Mouse (Mus musculus) adrenal gland, postnatal 14 days (tissue): ENCODE measurements around the gene Ust. TPM values are rescaled to one million over a fixed set of nuclear protein-coding genes. Genes with fewer than 3 reads are reported as not detected.

Experiments
- DNase-seq: peaks from one replicate; pipeline ENCODE4 v3.0.0; 2021; ENCODE audit warnings: mixed read lengths
- total RNA-seq: library from RNA; stranded (reverse); gene quantifications from 2 replicates; pipeline ENCODE4 v1.2.3, GENCODE M21; 2021

Ust gene
- total RNA-seq, 1 experiment from 2014 or later, result 5.9 TPM

DNA sequence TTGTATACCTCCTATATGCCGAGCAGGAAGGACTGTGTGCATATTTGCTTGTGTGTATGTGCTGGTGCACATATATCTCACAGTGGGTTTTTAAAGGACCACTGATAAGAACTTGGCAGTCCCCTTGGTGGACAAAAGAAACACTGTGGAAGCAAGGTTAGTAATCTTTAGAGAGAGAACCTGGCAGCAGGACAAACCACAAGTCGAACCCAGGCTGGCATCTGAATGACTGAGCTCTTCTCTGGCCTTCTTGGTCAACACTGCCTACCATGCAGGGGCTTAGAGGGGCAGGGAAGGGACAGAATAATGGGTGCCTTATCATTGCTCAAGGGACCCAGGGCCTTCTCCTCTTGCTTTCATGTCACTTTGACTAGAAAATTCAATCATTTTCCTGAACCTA is 294.0 kb downstream of the Ust start:
- DNase-seq, result no peak

DNA sequence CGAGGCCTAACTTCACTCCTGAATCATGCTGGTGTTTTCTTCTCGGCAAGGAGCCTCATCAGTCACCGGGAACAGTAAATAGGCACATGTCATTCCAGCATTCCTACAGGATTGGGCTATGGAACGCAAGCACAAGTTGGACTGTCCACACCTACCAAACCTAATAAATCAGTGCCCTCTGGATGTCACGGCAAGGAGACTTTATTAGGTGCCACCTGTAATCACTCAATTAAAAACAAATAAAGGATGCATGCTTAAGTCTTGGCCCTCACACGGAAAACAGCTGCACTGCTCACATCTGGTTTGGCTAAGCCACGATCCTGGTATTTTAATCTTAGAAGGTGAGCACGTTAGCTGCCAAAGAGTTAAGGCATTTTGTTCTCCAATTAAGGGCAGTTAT is 294.6 kb downstream of the Ust start:
- no peak for DNase-seq

DNA sequence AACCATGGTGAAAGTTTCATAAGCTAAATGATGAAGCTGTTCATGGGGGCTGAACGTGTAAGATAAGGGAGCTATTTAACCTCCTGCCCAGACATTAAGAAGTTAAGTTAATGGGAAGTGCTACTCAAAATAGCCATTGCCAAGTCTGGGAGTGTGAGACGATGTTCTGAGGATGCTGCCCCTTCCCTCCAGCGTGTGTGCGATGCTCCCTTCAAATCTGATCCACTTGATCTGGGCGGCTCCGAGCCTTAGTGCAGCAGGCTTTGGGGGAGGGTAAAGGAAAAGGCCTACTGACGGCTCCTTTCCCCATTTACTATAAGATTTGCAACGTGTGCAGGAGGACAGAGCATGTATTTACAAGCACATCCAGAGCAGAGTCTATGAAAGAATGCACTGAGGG is 301.7 kb downstream of the Ust start:
- no peak for DNase-seq

DNA sequence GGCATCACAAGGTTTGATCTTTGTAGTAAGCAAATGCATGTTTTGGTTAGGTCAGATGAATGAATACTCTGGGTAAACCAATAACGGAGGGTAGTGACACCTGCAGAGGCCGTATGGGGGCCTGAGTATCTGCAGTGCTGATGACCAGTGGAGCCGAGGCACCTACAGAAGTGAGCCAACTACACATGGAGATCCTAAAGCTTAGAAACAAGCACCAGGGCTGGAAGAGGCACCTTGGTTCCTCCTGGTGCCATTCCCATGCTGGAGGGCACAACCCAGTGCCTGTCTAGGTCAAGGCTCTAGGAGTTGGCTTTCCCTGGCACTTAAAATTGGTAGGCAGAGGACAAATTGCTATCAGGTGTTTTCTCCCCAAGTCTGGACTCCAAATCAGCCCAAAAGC is 303.4 kb downstream of the Ust start:
- no peak for DNase-seq

DNA sequence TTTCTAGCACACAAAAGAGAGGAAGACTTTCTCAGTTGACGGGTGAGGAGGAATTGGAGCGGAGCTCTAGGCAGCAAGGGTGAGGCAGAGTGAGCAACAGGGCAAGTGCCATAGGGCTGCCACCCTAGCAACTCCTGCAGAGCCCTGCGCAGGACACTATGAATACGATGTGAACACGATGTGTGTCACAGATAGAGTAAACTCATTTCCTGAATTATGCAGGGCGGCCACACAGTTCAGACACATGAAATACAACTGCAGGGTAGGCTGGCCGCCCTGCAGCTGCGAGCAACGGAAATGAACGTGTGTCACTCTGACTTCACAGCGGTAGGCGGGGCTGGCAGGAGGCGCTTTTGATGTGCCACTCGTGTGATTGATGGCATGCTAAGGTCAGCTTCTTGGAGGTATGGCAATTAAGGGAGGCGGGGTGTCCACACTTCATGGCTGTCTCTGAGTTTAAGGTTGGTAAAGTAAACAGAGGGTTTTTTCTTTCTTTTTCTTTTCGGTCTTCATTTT is 304.7 kb downstream of the Ust start:
- peak; percentile 86 for DNase-seq

DNA sequence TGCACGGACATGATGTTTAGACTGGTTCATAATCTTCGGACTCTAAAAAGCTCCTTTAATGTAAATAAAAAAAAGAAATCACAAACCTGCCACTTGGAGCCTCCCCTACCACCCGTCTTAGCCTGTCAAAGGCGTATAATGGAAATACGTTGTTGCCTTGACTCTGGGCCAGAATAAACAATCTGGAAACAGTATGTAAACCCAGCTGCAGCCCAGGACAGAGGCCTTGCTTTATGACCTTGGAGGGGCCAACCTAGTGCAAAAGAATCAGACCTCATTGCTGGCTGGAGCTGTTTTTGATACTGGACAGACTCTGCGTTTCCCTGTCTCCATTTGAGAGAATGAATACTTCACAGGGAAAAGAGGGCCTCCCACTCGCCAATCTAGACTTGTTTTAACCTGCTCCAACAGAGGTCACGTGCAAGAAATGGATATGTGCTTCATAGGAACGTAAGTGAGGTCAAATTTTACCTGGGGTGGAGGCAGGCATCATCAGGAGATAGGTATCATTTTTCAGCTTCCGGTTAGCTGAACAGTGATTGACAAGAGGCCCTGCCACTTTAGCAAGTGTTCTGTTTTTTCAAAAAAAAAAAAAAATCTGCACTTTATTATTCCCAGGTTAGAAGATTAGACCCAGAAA is 305.2 kb downstream of the Ust start:
- DNase-seq, result no peak

DNA sequence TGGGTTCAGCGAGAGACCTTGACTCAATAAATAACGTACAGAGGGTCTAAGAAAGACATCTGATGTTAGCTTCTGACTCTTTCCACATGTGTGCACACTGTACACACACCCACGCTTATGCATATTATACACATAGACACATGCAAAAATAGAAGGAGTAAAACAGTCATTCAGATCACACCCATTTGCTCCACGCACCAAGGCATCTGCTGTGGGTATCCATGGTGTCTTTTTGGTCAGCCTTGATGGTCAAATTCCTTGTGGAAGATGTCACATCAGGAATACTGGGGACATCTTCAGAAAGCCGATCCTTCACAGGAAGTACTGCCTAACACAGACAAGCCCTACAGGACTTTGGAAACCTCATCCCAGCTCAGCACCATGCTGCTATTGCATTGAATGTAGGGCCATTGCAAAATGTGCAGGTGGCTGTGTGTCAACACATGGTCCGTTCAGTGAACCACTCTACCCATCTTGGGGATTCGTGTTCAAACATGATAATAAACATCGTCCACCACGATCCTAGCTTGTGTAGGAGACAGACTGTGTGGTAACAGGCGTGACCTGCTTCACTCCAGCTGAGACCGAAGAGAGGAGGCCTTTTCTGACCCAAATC is 305.9 kb downstream of the Ust start:
- DNase-seq, result no peak

DNA sequence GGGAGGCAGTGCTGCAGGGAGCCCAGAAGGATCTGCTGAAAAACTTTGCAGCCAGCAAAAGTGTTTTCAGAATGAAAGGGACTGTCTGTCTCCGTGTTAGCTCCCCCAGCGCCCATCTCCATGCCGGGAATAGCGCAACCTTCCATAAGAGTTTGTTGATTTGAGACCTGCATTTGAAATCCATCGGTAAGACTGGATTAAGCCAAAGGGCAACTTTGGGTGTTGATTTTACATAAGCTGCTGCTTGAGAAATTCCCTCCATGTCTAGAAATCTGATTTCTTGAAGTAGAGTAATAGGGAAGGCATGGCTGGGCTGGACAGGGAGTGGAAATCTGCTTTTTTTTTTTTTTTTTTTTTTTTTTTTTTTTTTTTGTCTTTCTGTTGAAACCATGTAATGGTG is 306.9 kb downstream of the Ust start:
- no peak for DNase-seq

DNA sequence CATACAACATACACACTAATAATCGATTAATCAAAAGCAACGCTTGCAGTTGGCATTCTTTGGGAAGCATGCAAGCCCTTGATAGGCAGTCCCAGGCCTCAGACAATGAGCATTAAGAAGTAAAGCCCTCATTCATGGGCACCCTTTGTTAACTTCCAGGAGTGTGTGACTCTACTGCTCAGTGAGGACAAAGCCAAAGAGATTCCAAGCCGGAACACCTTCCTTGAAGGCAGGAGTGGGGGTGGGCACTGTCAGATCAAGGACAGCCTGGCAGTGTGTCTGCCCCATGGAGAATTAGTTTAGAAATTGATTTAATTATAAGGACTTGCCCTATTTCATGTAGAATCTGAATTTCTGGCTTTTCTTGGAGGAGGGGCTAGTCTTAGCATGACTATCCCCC is 308.3 kb downstream of the Ust start:
- no peak for DNase-seq

DNA sequence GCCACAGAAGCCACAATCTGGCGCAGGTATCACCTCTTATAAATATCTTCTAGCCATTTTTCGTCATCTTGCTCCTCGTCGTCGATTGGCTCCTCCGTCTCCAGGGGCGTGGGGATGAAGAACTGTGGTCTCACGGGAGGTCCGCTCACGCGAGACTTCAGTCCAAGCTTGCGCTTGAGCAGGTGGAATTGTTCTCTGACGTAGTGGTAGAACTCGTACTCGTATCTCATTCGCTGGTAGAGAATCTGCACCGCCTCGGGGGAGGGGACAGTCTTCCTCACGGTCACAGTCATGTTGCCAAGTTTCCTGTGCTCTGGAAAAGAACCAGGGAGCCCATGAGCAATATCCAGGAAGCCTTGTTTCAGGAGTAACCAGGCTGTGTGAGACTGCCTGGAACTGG is 311.3 kb downstream of the Ust start:
- DNase-seq, result no peak

DNA sequence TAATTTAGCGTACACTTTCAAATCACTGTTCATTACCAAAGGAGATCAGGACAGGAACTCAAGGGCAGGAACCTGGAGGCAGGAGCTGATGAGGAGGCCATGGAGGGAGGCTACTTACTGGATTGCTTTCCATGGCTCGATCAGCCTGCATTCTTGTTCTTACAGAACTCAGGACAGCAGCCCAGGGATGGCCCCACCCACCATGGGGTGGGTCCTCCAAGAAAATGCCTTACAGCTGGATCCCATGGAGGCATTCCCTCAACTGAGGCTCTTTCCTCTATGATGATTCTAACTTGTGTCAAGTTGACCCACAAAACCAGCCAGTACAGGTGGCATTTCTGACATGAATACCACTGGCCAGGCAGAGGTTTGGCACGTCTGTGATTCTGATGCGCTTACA is 314.9 kb downstream of the Ust start:
- DNase-seq, result no peak

DNA sequence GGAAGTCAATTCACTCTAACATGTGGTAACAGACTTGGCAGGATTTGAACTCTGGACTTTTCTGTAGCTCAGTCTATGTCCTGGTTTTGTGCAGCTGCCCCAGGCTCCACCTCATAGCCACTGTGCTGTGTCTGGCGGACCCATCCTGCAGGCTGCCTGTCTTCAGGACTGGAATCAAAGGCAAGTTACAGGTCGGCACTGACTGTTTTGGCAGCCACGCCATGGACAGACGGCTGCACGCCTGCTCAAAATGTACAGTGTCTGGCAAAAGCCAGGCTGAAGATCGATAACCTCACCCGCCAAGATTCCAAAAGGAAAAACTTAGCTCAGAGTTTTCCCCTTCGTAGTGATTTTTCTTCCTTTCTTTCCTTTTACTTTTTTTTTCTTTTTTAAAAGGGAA is 318.8 kb downstream of the Ust start:
- no peak for DNase-seq

DNA sequence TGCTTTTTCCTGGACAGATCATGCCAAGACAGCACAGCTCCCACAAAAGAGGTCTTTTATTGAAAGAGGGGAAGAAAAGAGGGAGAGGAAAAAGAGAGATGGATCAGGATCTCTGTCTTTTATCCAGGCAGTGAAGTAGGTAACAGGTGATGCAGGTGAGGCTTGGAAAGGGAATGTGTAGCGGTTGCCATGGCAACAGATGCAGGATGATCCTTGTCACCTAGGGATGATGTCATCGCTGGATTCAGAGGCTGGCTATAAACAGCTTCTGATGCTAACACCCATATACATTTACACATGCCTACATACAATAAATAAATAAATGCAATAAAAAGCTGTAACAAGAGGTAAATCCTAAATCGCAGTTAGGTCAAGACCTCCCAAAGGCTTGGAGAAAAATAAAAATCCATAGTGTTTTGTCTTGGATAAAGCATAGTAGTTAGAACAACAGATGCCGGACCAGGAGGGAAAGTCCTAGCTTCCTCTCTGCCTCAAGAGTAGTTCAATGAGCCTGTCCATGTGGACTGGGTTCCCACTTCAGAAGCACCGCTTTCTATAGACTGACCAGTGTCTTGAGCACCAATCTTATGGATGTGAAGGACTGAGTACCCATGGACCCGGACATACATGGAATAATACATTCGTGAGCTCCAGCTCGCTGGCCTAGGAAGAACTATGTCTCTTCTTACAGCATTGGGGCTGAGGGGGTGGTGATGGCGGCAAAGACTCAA is 319.4 kb downstream of the Ust start:
- no peak for DNase-seq

DNA sequence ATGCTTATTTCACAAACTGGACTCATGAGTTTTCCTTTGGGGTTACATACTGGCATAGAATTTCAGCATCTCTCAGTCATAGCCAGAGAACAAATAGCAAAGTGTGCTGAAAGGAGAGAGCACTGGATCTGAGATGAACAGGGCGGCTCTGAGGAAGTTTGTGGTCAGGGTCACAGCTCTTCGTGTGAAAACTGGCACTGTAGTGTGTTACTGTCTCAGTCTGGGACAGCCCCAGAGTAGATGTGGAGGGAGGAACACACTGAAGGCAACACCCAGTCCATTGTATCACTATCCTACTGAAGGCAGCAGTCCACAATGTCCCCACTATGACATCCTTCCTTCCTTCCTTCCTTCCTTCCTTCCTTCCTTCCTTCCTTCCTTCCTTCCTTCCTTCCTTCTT is 321.0 kb downstream of the Ust start:
- DNase-seq, result no peak

DNA sequence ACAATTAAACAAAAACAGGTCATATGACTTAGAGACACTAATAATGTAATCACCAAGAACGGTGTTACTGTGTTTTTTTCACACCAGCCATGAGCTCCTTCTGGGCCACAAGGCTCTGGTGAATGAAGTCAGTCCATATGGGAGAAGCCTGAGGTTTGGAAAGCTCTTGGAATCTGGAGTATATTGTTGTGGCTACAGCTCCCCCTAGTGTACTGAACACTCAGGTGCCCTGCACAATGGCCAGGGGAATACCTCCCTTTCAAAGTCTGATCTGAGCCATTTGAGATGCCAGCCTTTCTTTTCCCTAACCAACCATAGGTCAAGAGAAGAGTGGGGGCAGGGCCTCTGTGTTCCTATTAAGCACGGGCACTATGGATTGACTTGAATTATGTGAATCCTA is 322.3 kb downstream of the Ust start:
- peak; percentile 78 for DNase-seq

DNA sequence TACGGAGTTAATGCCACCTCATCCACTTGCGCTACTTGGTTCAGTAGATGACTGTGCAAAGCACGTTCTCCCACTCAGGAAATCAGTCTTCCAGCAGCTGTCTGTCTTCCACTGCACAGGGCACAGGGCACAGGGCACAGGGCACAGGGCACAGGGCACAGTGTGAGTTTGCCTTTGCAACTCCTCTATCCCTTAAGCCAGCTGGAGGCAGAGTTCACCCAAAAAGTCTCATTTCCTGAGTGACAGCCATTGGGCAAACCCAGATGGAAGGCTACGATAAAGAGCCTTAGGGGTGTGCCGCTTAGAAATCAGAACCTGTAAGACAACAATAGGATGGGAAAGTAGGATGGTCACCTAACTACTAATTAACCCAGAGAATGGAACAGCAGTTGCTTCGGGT is 322.9 kb downstream of the Ust start:
- no peak for DNase-seq

DNA sequence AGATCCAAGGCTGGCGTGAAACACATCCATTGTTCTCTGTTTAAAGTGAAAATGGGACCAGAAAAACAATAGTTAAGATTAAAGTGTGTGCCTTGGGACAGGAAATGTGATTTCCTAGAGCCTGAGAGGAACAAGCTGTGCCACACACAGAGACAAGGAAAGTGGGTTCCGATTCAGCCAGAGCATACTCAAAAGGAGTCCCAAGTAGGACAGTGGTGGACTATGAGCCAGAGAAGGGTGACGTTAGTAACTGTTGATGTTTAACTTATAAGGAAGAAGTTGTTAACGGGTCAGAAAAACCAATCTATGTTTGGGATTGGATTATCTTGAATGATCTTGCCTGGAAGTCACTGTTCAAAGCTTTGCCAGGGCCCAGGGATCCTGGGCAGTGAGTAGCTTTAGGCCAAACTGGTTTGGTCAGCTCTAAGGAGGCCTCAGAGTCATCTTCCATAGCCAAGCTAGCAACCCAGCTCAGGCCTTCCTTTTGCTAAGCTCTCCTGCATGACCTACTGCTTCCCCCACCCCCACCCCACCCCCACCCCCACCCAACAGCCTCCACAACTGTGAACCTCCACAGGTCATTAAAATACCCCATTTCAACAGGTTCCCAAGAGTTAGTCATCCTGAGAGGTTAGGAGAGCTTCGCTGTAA is 329.2 kb downstream of the Ust start:
- no peak for DNase-seq

DNA sequence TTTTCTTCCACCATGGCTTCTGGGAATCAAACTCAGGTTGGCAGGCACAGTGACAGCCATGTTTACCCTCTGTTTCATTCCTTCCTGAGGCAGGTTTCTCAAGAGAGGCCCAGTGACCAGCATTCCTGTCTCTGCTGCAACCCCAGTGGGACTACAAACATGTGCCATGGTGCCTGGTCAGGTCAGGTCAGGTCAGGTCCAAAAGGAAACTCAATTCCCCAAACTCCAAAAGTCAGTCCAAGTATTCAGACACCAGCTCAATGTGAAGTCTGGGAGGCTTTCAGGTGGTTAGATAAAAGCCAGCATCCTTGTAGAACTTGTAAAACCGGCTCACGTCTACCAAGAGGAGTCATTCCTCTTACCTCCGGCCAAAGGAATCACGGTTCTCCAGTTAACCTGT is 333.0 kb downstream of the Ust start:
- peak; percentile 55 for DNase-seq

DNA sequence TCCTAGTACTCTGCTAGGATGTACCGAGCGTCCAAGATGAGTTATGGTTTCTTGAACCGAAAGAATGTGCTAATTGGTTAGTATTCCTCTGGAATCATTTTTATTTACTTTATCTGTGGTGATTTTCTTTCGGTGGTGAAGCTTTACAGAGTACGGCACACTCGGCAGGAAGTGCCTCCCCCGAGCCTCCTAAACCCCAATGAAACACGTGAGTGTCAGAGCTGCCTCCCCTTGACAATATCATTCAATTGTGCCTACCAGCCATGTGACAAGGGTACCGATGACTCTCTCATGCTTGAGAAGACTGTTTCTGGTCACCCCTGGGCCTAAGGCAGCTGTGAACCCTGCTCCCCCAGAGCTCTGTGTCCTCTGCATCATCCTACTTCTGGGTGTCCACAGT is 333.9 kb downstream of the Ust start:
- no peak for DNase-seq

DNA sequence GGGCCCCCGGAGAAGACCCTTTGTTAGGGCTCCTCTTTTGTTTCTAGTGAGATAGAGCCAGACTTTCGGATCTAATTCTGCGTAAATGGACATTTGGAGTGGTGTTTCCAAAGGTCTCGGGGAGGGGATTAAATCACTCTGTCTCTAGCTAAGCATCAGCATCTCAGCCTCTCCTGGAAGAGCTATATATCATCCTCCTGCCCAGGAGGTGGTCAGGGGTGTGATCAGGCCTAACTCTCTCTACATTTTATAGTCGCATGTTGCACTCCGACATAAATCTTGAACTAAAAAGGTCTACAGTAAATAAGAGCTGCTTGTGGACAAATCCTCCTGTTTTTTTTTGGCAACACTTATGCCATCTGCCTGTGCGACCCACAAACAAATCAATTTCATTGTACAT is 335.5 kb downstream of the Ust start:
- DNase-seq, result no peak

DNA sequence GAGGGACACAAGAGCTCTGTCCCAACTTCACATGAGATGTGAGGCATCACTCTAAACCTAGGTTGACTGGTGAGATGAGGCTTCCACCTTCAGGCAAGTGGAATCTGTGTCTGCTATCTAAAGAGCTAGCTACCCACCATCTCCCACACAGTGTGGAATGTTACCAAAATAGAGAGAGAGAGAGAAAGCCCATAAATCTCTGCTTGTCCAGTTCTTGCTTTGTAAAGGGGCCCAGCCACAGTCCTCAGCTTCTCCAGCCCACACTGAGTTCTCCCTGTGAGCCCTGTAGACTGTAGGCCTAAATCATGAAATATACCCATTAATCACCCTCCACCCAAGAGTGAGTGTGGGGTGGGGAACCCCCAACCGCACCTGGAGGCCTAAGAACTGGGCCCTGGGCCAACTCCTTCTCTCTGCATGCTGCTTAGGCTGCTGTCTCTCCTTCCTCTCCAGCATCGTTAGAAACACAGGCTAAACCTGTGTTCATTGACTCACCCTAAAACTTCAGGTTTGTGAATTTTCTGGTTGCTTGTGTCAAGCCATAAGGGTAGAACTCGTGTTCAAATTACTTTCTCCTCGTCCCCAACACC is 336.9 kb downstream of the Ust start:
- no peak for DNase-seq

DNA sequence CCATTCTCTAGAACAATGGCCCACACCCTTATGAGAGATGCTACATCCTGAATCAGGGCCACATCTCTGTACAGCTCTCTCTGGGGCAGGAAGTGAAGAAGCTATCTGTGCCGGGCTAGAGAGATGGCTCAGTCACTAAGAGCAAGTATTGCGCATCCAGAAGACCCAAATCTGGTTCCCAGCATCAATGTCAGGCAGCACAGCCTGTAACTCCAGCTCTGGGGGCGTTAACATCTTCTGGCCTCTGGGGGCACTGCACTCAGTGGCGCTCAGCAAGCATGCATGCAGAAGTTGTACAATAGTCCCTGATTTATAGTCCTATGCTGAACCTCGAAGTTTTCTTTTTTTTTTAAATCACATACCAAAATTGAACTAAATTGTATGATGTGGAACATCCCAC is 341.0 kb downstream of the Ust start:
- DNase-seq, result no peak
